Mouse (Mus musculus) fibroblast of lung, adult 2 months (primary cell): ENCODE results near the gene Tfr2.
"Not testable (repeated sequence)": the region's sequence is repeated elsewhere in the genome, so short reads cannot be mapped to it uniquely, and the experiment has no call there.

Source experiments
- DNase-seq: peaks from one replicate; pipeline ENCODE4 v3.0.0-alpha.2; 2011; ENCODE audit warnings: low read depth

Tfr2 gene

GRCm38 (mm10) chr5:137583670-137584169, 14.1 kb downstream of the Tfr2 start:
- no peak for DNase-seq

DNA sequence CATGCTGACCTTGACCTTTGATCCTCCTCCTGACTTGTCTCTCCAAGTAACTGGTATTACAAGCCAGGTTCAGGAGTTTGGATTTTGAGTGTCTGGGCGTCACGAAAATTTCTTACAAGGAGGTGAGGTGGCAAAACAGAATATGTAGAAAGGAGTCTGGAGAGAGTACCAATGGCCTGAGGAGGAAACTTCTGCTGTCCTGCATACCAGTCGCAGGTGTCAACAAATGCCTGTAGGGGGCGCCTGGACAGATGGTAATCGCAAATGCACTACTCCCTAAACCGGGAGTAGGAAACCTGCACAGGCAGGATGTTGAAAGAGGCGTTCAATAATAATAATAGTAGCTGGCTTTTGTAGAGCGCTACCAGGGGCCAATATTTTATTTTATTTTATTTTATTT, 15.3 kb downstream of the Tfr2 start:
- DNase-seq, result no peak

GRCm38 (mm10) chr5:137590507-137590906, 20.9 kb downstream of the Tfr2 start:
- DNase-seq, result no peak

DNA sequence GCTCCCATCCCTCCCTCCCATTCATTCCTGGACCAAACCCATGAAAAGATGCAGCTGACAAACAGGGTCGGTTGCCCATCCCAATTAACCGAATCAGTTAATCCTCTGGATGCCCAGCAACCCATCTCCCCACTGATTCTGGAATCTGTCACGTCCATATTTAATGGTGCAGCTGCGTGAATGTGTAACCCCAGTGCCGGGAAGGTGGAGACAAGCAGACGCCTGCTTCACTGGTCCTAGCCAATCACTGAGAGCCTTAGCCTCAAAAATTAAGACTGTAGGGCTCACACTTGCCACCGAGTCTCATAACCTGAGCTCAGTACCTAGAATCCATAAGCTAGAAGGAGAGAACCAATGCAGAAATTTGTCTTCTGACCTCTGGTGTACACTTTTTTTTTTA, 26.3 kb downstream of the Tfr2 start:
- DNase-seq, result no peak

- no peak for DNase-seq
These were observed 27.1 kb downstream of the Tfr2 start for GRCm38 (mm10) chr5:137596601-137597261.

DNA sequence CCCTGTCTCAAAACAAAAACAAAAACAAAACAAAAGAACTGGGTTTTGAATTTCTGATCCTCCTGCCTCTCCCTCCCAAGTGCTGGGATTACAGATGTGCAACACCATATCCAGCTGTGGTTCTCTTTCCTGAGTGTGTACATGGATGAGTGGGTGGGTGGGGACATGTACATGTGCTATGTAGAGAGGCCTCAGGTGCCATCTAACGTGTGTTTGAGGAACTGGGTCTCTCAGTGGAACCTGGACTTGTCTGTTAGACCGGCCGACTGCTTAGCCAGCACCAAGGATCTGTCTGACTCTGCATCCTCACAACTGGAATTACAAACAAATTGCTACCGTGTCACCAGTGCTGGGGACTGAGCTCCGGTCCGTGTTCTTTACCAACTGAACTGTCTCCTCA, 28.0 kb downstream of the Tfr2 start:
- no peak for DNase-seq

DNA sequence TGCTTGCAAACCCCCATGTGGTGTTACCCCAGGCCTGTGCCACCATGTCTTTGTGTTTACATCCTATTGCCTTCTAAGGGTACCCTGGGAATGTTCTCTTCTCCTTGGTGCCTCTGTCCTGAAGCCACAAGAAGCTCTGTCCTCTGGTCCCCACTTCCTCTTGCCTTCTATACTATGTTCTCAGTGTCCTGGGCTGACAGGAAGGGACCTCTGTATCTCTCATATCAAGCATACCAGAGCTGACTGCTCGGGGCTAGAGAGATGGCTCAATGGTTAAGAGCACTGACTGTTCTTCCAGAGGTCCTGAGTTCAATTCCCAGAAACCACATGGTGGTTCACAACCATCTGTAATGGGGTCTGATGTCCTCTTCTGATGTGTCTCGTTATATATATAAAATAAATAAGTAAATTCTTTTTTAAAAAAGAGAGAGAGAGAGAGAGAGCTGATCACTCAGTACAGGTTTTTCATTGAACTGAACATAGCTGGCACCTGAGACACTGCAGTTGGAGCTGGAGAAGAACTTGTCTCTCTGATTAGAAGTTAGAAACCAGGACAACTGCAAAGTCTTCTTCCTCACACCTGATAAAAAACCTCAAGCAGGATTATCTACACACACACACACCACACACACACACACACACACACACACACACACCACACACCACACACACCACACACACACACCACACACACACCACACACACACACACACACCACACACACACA, 28.6 kb downstream of the Tfr2 start:
- DNase-seq, result no peak

DNA sequence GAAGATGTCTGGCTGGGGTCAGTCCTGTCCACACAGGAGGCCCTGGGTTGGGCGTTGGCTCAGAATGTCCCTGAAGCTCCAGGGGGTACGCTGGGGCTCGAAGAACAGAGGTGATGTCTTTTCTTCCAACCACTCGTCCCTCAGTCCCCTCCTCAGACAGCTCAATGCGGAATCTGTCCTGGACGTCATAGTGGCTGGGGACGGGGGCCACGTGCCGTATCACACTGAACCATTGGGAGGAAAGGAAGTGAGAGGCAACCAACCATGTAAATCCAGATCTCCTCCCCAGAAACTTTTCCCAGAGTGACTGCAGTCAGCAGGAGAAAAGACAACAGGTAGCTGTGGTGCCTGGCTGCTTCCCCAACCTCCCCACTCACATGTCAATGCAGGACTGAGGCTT, 30.0 kb downstream of the Tfr2 start:
- no peak for DNase-seq

- DNase-seq, result no peak
These were observed 30.6 kb downstream of the Tfr2 start for GRCm38 (mm10) chr5:137600281-137600618.

GRCm38 (mm10) chr5:137600619-137601364, 31.2 kb downstream of the Tfr2 start, which contains the start of gene Mospd3:
Mospd3 (minus strand) TSS chr5:137601058.
- DNase-seq, result peak; percentile 99

GRCm38 (mm10) chr5:137601365-137601729, 31.7 kb downstream of the Tfr2 start:
- DNase-seq, result no peak

GRCm38 (mm10) chr5:137607860-137608653, 38.4 kb downstream of the Tfr2 start:
- no peak for DNase-seq

DNA sequence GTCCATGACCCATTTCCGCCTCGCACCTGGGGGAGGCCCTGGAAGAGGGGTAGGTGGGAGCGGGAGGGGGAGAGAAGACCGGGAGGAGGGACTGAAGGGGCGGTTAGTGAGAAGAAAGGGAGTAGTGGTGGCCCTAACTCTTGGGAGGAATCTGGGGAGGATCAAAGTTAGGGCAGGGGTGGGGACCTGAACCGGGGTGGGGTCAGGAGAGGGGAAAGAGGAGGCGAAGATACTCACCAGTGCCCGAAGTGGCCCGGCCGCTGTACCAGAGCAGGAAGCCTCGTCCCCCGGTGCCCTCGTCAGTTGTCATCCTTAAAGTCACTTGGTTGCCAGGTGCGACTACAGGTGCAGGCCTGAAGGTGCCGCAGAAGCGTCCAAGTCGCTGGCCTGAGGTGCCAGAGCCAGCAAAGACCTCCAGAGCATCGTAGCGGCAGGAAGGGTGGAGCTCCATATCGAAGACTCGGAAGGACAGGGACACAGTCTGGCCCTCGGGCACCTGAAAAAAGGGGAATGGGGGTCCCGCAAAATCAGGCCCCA, 39.1 kb downstream of the Tfr2 start:
- DNase-seq, result no peak

- DNase-seq, result no peak
These were observed 39.7 kb downstream of the Tfr2 start for GRCm38 (mm10) chr5:137609292-137609691.

DNA sequence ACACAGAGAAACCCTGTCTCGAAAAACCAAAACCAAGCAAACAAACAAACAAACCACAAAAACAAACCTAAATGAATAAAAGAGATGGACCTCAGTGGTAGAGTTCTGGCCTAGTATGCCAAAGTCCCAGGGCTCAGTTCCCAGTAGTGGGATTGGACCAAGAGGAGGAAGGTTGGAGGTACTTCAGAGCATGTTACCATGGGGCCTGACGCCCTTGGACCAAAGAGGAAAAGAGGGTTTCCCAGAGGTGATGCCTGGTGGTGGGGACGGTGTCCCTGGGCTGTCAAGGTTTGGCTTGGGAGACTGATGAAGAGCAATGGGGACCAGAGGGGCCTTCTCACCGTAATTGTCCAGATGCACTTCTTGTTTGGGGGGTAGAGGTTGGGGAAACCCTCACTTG, 40.4 kb downstream of the Tfr2 start:
- DNase-seq, result no peak

- DNase-seq, result peak; percentile 53
These were observed 41.1 kb downstream of the Tfr2 start for GRCm38 (mm10) chr5:137610548-137611244.

GRCm38 (mm10) chr5:137611245-137611602, 41.6 kb downstream of the Tfr2 start:
- DNase-seq, result peak; percentile 56

GRCm38 (mm10) chr5:137613076-137613475, 43.4 kb downstream of the Tfr2 start:
- DNase-seq, result no peak

DNA sequence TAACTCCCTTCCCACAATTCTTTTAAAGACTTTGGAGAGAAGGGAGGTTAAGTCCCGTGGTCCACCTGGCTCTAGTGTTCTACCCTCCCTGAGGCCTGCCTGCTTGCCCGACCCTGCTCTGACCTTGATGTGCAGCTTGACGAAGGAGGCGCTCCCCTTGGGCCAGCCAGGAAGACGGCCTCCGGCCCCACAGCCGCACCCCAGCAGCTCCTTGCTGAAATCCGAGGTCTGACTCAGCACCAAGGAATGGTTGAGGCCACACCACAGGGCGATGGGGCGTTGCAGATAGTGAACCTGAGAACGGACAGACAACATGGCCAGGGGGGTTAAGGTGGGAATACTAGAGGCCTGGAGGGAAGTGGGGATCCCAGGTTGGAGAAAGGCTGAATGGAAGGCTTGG, 43.9 kb downstream of the Tfr2 start, which contains the start of gene Pcolce:
Gene Pcolce (minus strand): TSS at position 235 of the 400 bp plus-strand sequence.
- peak; percentile 58 for DNase-seq

- not testable (repeated sequence) for DNase-seq
These were observed 45.3 kb downstream of the Tfr2 start for GRCm38 (mm10) chr5:137614921-137615320.

DNA sequence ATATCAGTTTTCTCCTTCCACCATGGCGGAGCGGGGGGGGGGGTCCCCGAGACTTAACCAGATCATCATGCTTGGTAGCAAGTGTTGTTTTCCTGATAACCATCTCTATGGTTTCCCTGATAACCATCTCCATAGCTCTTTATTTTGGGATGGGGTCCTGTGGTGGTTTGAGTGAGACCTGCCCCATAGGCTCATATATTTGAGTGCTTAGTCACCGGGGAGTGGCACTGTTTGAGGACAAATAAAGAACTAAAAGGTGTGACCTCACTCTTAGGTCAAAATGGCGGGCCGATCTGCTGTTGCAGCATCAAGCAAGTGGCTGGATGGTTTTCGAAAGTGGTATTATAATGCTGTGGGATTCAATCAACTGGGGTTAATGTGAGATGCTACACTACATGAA, 45.7 kb downstream of the Tfr2 start:
- DNase-seq, result no peak
